8 mouse cellular contexts compared by ENCODE assay signal in genomic region chr2:68472551-68472910, GRCm38 (mm10). TPM values are rescaled to one million over a fixed set of nuclear protein-coding genes. Genes with fewer than 3 reads are reported as not detected.
DNase-seq lines count a peak whose midpoint lies in the region; ATAC-seq and TF ChIP-seq lines count a peak whose summit lies in the region.

No protein-coding gene starts in this region.

- H3K4me2 ChIP-seq in kidney, postnatal 0 days (ENCODE audit: low read length) = peak overlapping the region; percentile 92
- H3K4me2 ChIP-seq in embryonic facial prominence, embryonic 14.5 days (ENCODE audit: low read depth, low read length) = peak overlapping the region; percentile 95
- H3K4me2 ChIP-seq in intestine, embryonic 15.5 days (replicated peaks) = peak overlapping the region; percentile 96
- peak overlapping the region; percentile 82 for H3K4me2 ChIP-seq in neural tube, embryonic 12.5 days (replicated peaks)

- 7% methylated on average over 5 of the region's 5 CpGs for WGBS in kidney, postnatal 0 days
- WGBS in embryonic facial prominence, embryonic 14.5 days = 2% methylated on average over 5 of the region's 5 CpGs
- WGBS in intestine, embryonic 15.5 days = 4% methylated on average over 5 of the region's 5 CpGs
- WGBS in neural tube, embryonic 12.5 days = 1% methylated on average over 5 of the region's 5 CpGs

- peak overlapping the region; percentile 94 for H3K27ac ChIP-seq in kidney, postnatal 0 days
- H3K27ac ChIP-seq in embryonic facial prominence, embryonic 14.5 days (replicated peaks; ENCODE audit: low read depth, low read length) = peak overlapping the region; percentile 82; the same call in 1 of the 2 replicates
- H3K27ac ChIP-seq in intestine, embryonic 15.5 days = peak overlapping the region; percentile 91
- no peak overlapping the region for H3K27ac ChIP-seq in neural tube, embryonic 12.5 days

- peak overlapping the region; percentile 79 for H3K9ac ChIP-seq in kidney, postnatal 0 days (ENCODE audit: low read depth, low read length)
- peak overlapping the region; percentile 86 for H3K9ac ChIP-seq in embryonic facial prominence, embryonic 14.5 days (ENCODE audit: low read depth, low read length)
- H3K9ac ChIP-seq in intestine, embryonic 15.5 days = peak overlapping the region; percentile 83; the same call in 1 of the 2 replicates
- peak overlapping the region; percentile 92; the same call in 1 of the 2 replicates for H3K9ac ChIP-seq in neural tube, embryonic 12.5 days

- DNase-seq in kidney, postnatal 0 days (ENCODE audit: low spot score) = no peak
- DNase-seq in kidney, adult 9 months = no peak
- DNase-seq in embryonic facial prominence, embryonic 14.5 days (ENCODE audit: low spot score) = no peak
- no peak for DNase-seq in layer of hippocampus, adult 11-12 months (ENCODE audit: low spot score)
- no peak for DNase-seq in MN1 (ENCODE audit: low spot score)
- DNase-seq in retina, embryonic 14.5 days (ENCODE audit: low spot score) = no peak

- H3K27me3 ChIP-seq in kidney, postnatal 0 days (ENCODE audit: insufficient read depth, low read length) = no peaks in the 10 kb centered on the region
- H3K27me3 ChIP-seq in embryonic facial prominence, embryonic 14.5 days (replicated peaks; ENCODE audit: control insufficient read depth, insufficient read depth, low read length) = no peaks in the 10 kb centered on the region
- H3K27me3 ChIP-seq in intestine, embryonic 15.5 days (replicated peaks) = no peaks in the 10 kb centered on the region
- no peaks in the 10 kb centered on the region for H3K27me3 ChIP-seq in neural tube, embryonic 12.5 days (replicated peaks)

- TF ChIP-seq CTCF in kidney, postnatal 0 days (IDR thresholded peaks at IDR 0.05; ENCODE audit: low read depth) = no peak

- peak overlapping the region; percentile 74 for H3K4me3 ChIP-seq in kidney, postnatal 0 days (replicated peaks; ENCODE audit: low read depth, low read length)
- peak overlapping the region; percentile 90 for H3K4me3 ChIP-seq in embryonic facial prominence, embryonic 14.5 days (ENCODE audit: low read depth, low read length)
- peak overlapping the region; percentile 96 for H3K4me3 ChIP-seq in intestine, embryonic 15.5 days (replicated peaks)
- peak overlapping the region; percentile 93 for H3K4me3 ChIP-seq in neural tube, embryonic 12.5 days

- H3K4me1 ChIP-seq in kidney, postnatal 0 days (replicated peaks; ENCODE audit: insufficient read depth, low read length) = no peaks in the 10 kb centered on the region; the same call in 1 of the 2 replicates
- H3K4me1 ChIP-seq in embryonic facial prominence, embryonic 14.5 days (ENCODE audit: control insufficient read depth, insufficient read depth, low read length) = peaks cover 4% of the 10 kb centered on the region; the same call in 1 of the 2 replicates
- H3K4me1 ChIP-seq in intestine, embryonic 15.5 days (replicated peaks) = 0 out of 2 replicates have a peak, but pooled peaks cover 3% of the 10 kb centered on the region
- H3K4me1 ChIP-seq in neural tube, embryonic 12.5 days = peaks cover 13% of the 10 kb centered on the region

- ATAC-seq in kidney, postnatal 0 days (replicated peaks; ENCODE audit: low FRiP score, low read depth) = no peak
- peak; percentile 1; the same call in 1 of the 2 replicates for ATAC-seq in embryonic facial prominence, embryonic 14.5 days (ENCODE audit: low read depth)
- peak; percentile 7 for ATAC-seq in intestine, embryonic 15.5 days
- ATAC-seq in neural tube, embryonic 12.5 days (ENCODE audit: low FRiP score, low read depth) = peak; percentile 11; the same call in 1 of the 2 replicates

- no peaks in the 10 kb centered on the region for H3K36me3 ChIP-seq in kidney, postnatal 0 days (ENCODE audit: insufficient read depth, low read length)
- H3K36me3 ChIP-seq in embryonic facial prominence, embryonic 14.5 days (ENCODE audit: control insufficient read depth, insufficient read depth, low read length) = no peaks in the 10 kb centered on the region
- no peaks in the 10 kb centered on the region for H3K36me3 ChIP-seq in intestine, embryonic 15.5 days
- no peaks in the 10 kb centered on the region for H3K36me3 ChIP-seq in neural tube, embryonic 12.5 days

- no peaks in the 10 kb centered on the region for H3K9me3 ChIP-seq in kidney, postnatal 0 days (replicated peaks; ENCODE audit: low read length)
- no peaks in the 10 kb centered on the region for H3K9me3 ChIP-seq in embryonic facial prominence, embryonic 14.5 days (ENCODE audit: control insufficient read depth, low read length)
- no peaks in the 10 kb centered on the region for H3K9me3 ChIP-seq in intestine, embryonic 15.5 days
- no peaks in the 10 kb centered on the region for H3K9me3 ChIP-seq in neural tube, embryonic 12.5 days

RNA-seq across cellular contexts. Expression of gene Stk39, which starts 0.5 kb away (rescaled TPM):
- 26.7 and 29.0 TPM in 2 replicates for polyA plus RNA-seq in kidney, postnatal 0 days (2015; fragmentation: Nextera tagmentation; extraction: Ambion mirVana)
- 26.9 and 28.9 TPM in 2 replicates for polyA plus RNA-seq in embryonic facial prominence, embryonic 14.5 days (2014; fragmentation: Nextera tagmentation; extraction: Ambion mirVana)
- polyA plus RNA-seq in intestine, embryonic 15.5 days (2015; fragmentation: Nextera tagmentation; extraction: Ambion mirVana) = 14.2 and 14.5 TPM in 2 replicates
- polyA plus RNA-seq in neural tube, embryonic 12.5 days (2016; fragmentation: Nextera tagmentation; extraction: Ambion mirVana) = 44.1 and 46.5 TPM in 2 replicates
